Mouse (Mus musculus): Measurements from ENCODE around the gene S100a10.
A peak's percentile ranks its signal among the peaks of the same experiment; 100 is the strongest.
"Not testable (repeated sequence)": the region's sequence is repeated elsewhere in the genome, so short reads cannot be mapped to it uniquely, and the experiment has no call there.

S100a10 gene

GRCm38 (mm10) chr3:93554981-93555877, at the start of gene S100a10:
Gene S100a10, plus strand, starts transcription at chr3:93555080.
- DNase-seq (ENCODE audit: extremely low read depth, low read depth): peak; percentile 68

GRCm38 (mm10) chr3:93505960-93506863, 48.7 kb upstream of the S100a10 start:
- peak; percentile 57 for DNase-seq (ENCODE audit: extremely low read depth, low read depth)

GRCm38 (mm10) chr3:93506881-93507325, 48.0 kb upstream of the S100a10 start:
- DNase-seq (ENCODE audit: extremely low read depth, low read depth): no peak

GRCm38 (mm10) chr3:93509301-93509700, 45.6 kb upstream of the S100a10 start:
- no peak for DNase-seq (ENCODE audit: extremely low read depth, low read depth)

GRCm38 (mm10) chr3:93511036-93511435, 43.8 kb upstream of the S100a10 start:
- DNase-seq (ENCODE audit: extremely low read depth, low read depth): no peak

GRCm38 (mm10) chr3:93511801-93512200, 43.1 kb upstream of the S100a10 start:
- no peak for DNase-seq (ENCODE audit: extremely low read depth, low read depth)

GRCm38 (mm10) chr3:93512386-93513101, 42.3 kb upstream of the S100a10 start:
- DNase-seq (ENCODE audit: extremely low read depth, low read depth): no peak

- no peak for DNase-seq (ENCODE audit: extremely low read depth, low read depth)
Observed at GRCm38 (mm10) chr3:93514628-93515027, 40.3 kb upstream of the S100a10 start.

GRCm38 (mm10) chr3:93517343-93517742, 37.5 kb upstream of the S100a10 start:
- DNase-seq (ENCODE audit: extremely low read depth, low read depth): no peak

- no peak for DNase-seq (ENCODE audit: extremely low read depth, low read depth)
Observed at GRCm38 (mm10) chr3:93519856-93520329, 35.0 kb upstream of the S100a10 start.

- DNase-seq (ENCODE audit: extremely low read depth, low read depth): peak; percentile 51
Observed at GRCm38 (mm10) chr3:93520330-93521193, 34.3 kb upstream of the S100a10 start, which contains the start of gene S100a11. Gene S100a11, plus strand, starts transcription at chr3:93520488.

GRCm38 (mm10) chr3:93521462-93522057, 33.3 kb upstream of the S100a10 start:
- DNase-seq (ENCODE audit: extremely low read depth, low read depth): peak; percentile 26

- peak; percentile 28 for DNase-seq (ENCODE audit: extremely low read depth, low read depth)
Observed at GRCm38 (mm10) chr3:93522611-93523010, 32.3 kb upstream of the S100a10 start.

GRCm38 (mm10) chr3:93527300-93527699, 27.6 kb upstream of the S100a10 start:
- DNase-seq (ENCODE audit: extremely low read depth, low read depth): no peak

GRCm38 (mm10) chr3:93528807-93529206, 26.1 kb upstream of the S100a10 start:
- no peak for DNase-seq (ENCODE audit: extremely low read depth, low read depth)

GRCm38 (mm10) chr3:93537068-93537576, 17.8 kb upstream of the S100a10 start:
- no peak for DNase-seq (ENCODE audit: extremely low read depth, low read depth)

- DNase-seq (ENCODE audit: extremely low read depth, low read depth): no peak
Observed at GRCm38 (mm10) chr3:93538486-93538885, 16.4 kb upstream of the S100a10 start.

- DNase-seq (ENCODE audit: extremely low read depth, low read depth): no peak
Observed at GRCm38 (mm10) chr3:93541501-93541900, 13.4 kb upstream of the S100a10 start.

- not testable (repeated sequence) for DNase-seq (ENCODE audit: extremely low read depth, low read depth)
Observed at GRCm38 (mm10) chr3:93544170-93544569, 10.7 kb upstream of the S100a10 start.
